Mouse (Mus musculus): Measurements from ENCODE around the gene Vasn.
A peak's percentile ranks its signal among the peaks of the same experiment; 100 is the strongest.

DNA sequence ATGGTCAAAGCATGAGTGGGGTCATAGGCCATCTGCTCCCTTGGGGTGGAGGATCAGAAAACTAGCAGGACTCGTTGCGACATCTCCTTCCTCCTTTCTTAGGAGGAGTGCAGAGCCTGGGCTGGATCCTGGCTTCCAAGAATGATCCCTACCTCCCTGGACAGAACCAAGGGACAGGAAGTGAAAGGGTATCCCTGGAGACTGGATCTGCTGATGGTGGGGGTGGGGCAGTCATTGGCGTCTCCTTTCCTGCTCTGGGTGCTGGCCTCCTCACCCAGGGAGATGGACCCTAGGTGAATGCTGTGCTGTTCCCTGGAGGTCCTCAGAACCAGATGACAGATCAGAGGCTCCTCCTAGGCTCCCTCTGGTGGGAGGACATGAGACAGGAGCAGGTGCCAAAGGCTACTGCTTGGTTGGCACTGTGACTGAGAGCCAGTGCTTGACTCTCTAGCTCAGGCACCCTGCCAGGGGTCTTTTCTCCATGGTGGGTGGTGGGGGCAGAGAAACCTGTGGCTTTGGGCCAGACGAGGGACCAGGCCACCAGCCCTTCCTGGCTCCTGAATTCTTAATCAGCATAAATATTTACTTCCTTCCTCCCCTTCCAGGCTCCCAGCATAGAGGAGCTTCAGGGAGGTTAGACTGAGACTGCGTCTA, 33.2 kb upstream of the Vasn start:
- TF ChIP-seq CTCF (IDR thresholded peaks at IDR 0.05; ENCODE audit: control insufficient read depth, insufficient read depth, insufficient replicate concordance, low read depth, low read length) = peak; percentile 20; the same call in 1 of the 2 replicates
- TF ChIP-seq POLR2A (IDR thresholded peaks at IDR 0.05; ENCODE audit: control insufficient read depth, low read depth, low read length) = no peak

All from testis, adult 2 months (tissue).